Mouse (Mus musculus) hindbrain, embryonic 10.5 days (tissue): ENCODE data around the gene Xrn1. TPM values are rescaled to one million over a fixed set of nuclear protein-coding genes. Genes with fewer than 3 reads are reported as not detected.

Experiments used
- DNase-seq: peaks from one replicate; pipeline ENCODE4 v3.0.0-alpha.2; 2017; ENCODE audit warnings: low spot score
- H3K27ac ChIP-seq: fragments of 300-500 bp; sonication (generic); 2 replicates; pipeline ENCODE4 v1.5.1; 2016; ENCODE audit warnings: mild to moderate bottlenecking, moderate library complexity
- H3K27me3 ChIP-seq: fragments of 300-500 bp; sonication (generic); 2 replicates; pipeline ENCODE4 v1.6.1; 2016; ENCODE audit warnings: mild to moderate bottlenecking; ENCODE audit not compliant: poor library complexity, insufficient read depth, severe bottlenecking
- H3K36me3 ChIP-seq: fragments of 300-500 bp; sonication (generic); 2 replicates; pipeline ENCODE4 v1.6.1; 2016; ENCODE audit warnings: mild to moderate bottlenecking, moderate library complexity
- H3K4me1 ChIP-seq: fragments of 300-500 bp; sonication (generic); replicated peaks from 2 replicates; pipeline ENCODE4 v1.6.1; 2016; ENCODE audit warnings: mild to moderate bottlenecking
- H3K4me3 ChIP-seq: fragments of 300-500 bp; sonication (generic); 2 replicates; pipeline ENCODE4 v1.5.1; 2016; ENCODE audit warnings: mild to moderate bottlenecking, moderate library complexity
- H3K9me3 ChIP-seq: fragments of 300-500 bp; sonication (generic); 2 replicates; pipeline ENCODE4 v1.6.1; 2016; ENCODE audit warnings: mild to moderate bottlenecking, moderate library complexity
- WGBS: fragments of 180-500 bp; shearing (Covaris S2); methylation state at CpG from one replicate; pipeline ENCODE4 v1.1.7; 2016; 5-methylcytosine and 5-hydroxymethylcytosine counted together
- polyA plus RNA-seq: library from polyadenylated mRNA; unstranded; fragments of >200 nt; fragmentation: Nextera tagmentation; extraction: Ambion mirVana; gene quantifications from 2 replicates; pipeline ENCODE4 v1.2.1, GENCODE M21; 2016

Gene Xrn1
- polyA plus RNA-seq, 1 experiment from 2014 or later = 17.9 TPM

DNA sequence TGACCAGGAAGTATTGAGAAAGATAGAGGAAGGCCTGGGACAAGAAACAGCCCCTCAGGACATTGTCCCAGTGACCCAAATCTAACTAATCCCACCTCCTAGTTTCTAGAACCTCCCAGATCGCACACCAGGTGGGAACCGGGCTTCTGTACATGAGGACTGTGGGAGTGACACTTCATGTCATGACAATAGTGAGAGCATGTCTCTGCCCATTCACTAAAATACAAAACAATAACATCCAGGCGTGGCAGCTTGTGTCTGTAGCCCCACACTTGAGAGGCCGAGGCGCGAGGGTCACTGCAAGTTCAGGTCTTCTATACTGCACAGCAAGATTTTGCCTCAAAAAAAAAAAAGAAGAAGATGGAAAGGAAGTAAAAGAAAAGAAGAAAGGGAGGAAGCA is 25.3 kb downstream of the Xrn1 start:
- 81% methylated on average over 6 of the region's 6 CpGs for WGBS
- no peak overlapping the region for H3K27ac ChIP-seq
- no peaks in the 10 kb centered on the region for H3K4me1 ChIP-seq
- no peak overlapping the region for H3K4me3 ChIP-seq
- peaks cover 94% of the 10 kb centered on the region for H3K36me3 ChIP-seq
- no peaks in the 10 kb centered on the region for H3K9me3 ChIP-seq
- no peaks in the 10 kb centered on the region for H3K27me3 ChIP-seq
- DNase-seq = no peak

DNA sequence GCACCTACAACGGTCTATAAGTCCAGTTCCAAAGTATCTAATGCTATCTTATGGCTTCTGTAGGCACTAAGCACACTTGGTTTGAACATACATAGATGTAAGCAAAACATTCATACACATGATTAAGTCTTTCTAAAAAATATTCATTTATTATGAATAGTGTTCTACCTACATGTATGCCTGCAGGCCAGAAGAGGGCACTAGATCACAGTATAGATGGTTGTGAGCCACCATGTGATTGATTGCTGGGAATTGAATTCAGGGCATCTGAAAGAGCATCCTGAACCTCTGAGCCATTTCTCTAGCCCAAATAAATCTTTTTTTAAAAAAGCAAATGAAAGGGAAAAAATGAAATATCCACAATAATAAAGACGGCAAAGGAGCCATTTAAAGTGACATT is 37.7 kb downstream of the Xrn1 start:
- DNase-seq = no peak
- H3K4me3 ChIP-seq = no peak overlapping the region
- no peaks in the 10 kb centered on the region for H3K27me3 ChIP-seq
- H3K4me1 ChIP-seq = no peaks in the 10 kb centered on the region
- WGBS = 98% methylated on average over 2 of the region's 2 CpGs
- peaks cover 83% of the 10 kb centered on the region for H3K36me3 ChIP-seq
- no peak overlapping the region for H3K27ac ChIP-seq
- H3K9me3 ChIP-seq = no peaks in the 10 kb centered on the region

DNA sequence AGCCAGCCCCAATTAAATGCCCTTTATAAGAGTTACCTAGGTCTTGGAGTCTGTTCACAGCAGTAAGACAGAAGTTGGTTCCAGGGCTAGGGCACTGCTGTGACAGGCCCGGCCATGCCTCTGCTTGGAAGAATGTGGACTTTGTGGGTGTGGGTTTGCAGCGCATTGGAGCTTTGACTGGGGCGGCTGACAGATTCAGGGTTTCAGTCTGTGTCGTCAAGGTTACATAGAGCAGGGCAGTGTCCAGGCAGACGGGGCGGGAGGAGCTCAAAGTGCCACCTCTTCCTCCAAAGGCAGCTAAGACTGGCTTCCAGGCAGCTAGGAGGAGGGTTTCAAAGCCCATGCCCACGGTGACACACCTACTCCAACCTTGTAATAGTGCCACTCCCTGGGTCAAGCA is 49.9 kb downstream of the Xrn1 start:
- 91% methylated on average over 7 of the region's 7 CpGs for WGBS
- Histone ChIP-seq H3K36me3 (peaks cover 97% of the 10 kb centered on the region), H3K9me3 (no peaks in the 10 kb centered on the region), H3K4me1 (no peaks in the 10 kb centered on the region), H3K27ac (no peak overlapping the region), H3K4me3 (no peak overlapping the region), H3K27me3 (no peaks in the 10 kb centered on the region)
- DNase-seq = no peak

GRCm38 (mm10) chr9:96010664-96011063 is 56.1 kb downstream of the Xrn1 start:
- WGBS = 94% methylated on average over 7 of the region's 7 CpGs
- Histone ChIP-seq H3K4me1 (no peaks in the 10 kb centered on the region), H3K9me3 (no peaks in the 10 kb centered on the region), H3K4me3 (no peak overlapping the region), H3K27me3 (no peaks in the 10 kb centered on the region), H3K27ac (no peak overlapping the region), H3K36me3 (peaks cover 88% of the 10 kb centered on the region)
- no peak for DNase-seq

GRCm38 (mm10) chr9:96023921-96024320 is 69.4 kb downstream of the Xrn1 start:
- Histone ChIP-seq H3K36me3 (peaks cover 92% of the 10 kb centered on the region), H3K4me1 (no peaks in the 10 kb centered on the region), H3K4me3 (no peak overlapping the region), H3K27me3 (no peaks in the 10 kb centered on the region), H3K9me3 (no peaks in the 10 kb centered on the region), H3K27ac (no peak overlapping the region)
- DNase-seq = no peak
- WGBS = 94% methylated on average over 3 of the region's 3 CpGs

DNA sequence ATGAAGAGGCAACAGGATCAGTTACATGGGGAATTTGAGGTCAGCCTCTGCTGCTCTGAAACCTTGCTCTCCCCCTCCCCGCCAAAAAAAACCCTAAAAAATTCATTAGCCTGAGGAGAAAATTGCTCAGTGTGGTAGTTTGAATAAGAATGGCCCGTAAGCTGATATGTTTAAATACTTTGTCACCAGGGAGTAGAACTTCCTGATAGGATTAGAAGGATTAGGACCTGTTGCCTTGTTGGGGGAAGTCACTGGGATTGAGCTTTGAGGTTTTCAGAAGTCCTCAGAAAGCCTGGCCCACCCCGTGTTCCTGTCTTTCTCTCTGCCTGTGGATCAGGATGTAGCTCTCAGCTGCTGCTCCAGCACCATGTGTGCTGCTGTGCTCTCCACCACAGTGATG is 73.4 kb downstream of the Xrn1 start:
- DNase-seq = no peak
- Histone ChIP-seq H3K27ac (no peak overlapping the region), H3K4me3 (no peak overlapping the region), H3K36me3 (peaks cover 94% of the 10 kb centered on the region), H3K27me3 (no peaks in the 10 kb centered on the region), H3K4me1 (no peaks in the 10 kb centered on the region), H3K9me3 (no peaks in the 10 kb centered on the region)
- WGBS = 62% methylated on average over 3 of the region's 3 CpGs

- Histone ChIP-seq H3K9me3 (no peaks in the 10 kb centered on the region), H3K4me3 (no peak overlapping the region), H3K4me1 (no peaks in the 10 kb centered on the region), H3K27ac (no peak overlapping the region), H3K27me3 (no peaks in the 10 kb centered on the region), H3K36me3 (peaks cover 93% of the 10 kb centered on the region)
- DNase-seq = peak; percentile 25
- WGBS = 70% methylated on average over 1 of the region's 1 CpGs
These were observed 74.3 kb downstream of the Xrn1 start for GRCm38 (mm10) chr9:96028818-96029217.

DNA sequence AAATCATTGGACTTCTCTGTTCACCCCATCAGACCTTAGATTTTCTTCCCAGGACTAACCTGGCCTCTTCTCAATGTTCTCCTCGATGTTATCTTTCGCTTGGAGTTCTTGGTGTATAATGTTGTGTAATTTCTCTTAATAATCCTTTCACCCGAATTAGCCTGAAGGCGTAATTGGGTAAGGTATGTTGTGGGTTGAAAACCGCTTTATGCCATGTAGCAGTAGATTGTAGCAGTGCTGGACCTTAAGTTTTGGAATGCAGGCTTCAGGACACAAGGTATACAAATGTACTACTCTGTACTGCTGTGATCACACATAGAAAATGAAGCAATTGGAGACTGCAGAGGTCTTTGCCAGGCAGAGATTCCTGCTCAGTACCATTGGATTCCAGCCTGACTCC is 75.3 kb downstream of the Xrn1 start:
- no peak overlapping the region for H3K4me3 ChIP-seq
- WGBS = 96% methylated on average over 5 of the region's 5 CpGs
- H3K27me3 ChIP-seq = no peaks in the 10 kb centered on the region
- no peaks in the 10 kb centered on the region for H3K9me3 ChIP-seq
- H3K4me1 ChIP-seq = no peaks in the 10 kb centered on the region
- no peak for DNase-seq
- H3K36me3 ChIP-seq = peaks cover 95% of the 10 kb centered on the region
- no peak overlapping the region for H3K27ac ChIP-seq

DNA sequence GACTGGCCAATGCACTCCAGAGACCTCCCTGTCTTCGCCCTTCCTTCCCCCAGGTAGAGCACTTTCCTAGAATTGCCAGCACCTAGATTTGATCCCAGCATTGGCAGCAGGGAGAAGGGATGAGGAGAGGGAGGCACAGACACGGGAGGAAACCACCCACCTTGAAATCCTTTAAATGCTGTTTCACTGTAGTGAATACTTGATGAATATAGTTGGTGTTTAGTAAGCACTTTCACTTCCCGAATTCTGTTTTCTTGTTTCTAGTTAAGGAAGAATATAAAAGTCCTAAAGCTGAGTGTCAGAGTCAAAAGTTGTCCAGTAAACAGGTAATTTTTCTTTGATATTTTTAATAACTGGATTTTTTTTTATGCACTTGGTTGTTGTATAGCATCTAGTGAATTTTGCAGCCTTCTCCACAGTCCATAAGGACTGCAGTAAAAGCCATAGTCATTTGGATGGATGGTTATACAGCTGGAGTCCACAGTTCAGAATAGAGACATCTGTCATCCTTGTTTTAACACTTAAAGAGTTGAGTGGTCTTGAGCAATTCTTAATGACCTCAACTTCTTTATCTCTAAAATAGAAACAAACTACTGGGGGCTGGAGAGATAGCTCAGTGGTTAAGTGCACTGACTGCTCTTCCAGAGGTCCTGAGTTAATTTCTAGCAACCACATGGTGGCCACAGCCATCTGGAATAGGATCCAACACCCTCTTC is 81.0 kb downstream of the Xrn1 start:
- Histone ChIP-seq H3K27ac (no peak overlapping the region), H3K4me1 (no peaks in the 10 kb centered on the region), H3K9me3 (no peaks in the 10 kb centered on the region), H3K36me3 (peaks cover 95% of the 10 kb centered on the region), H3K4me3 (no peak overlapping the region), H3K27me3 (no peaks in the 10 kb centered on the region)
- DNase-seq = no peak
- 82% methylated on average over 3 of the region's 3 CpGs for WGBS

DNA sequence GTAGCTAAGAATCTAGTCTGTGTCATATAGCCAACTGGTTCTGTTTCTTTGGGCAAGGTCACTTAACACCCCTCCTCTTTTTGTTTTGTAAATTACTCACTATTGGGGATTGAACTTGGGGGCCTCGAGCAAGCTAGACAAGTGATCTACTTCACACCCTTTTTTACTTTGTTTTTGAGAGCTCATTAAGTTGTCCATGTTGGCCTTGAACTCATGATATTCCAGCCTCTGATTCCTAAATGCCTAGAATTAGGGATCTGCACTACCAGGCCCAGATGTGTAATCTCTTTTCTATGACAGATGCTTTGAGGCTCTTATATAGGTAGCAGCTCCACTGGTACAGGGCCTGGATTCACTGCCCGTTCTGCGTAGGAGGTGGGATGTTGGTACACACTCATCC is 89.7 kb downstream of the Xrn1 start:
- Histone ChIP-seq H3K36me3 (peaks cover 88% of the 10 kb centered on the region), H3K4me3 (no peak overlapping the region), H3K4me1 (no peaks in the 10 kb centered on the region), H3K27ac (no peak overlapping the region), H3K9me3 (no peaks in the 10 kb centered on the region), H3K27me3 (no peaks in the 10 kb centered on the region)
- DNase-seq = no peak
- 93% methylated on average over 3 of the region's 3 CpGs for WGBS

DNA sequence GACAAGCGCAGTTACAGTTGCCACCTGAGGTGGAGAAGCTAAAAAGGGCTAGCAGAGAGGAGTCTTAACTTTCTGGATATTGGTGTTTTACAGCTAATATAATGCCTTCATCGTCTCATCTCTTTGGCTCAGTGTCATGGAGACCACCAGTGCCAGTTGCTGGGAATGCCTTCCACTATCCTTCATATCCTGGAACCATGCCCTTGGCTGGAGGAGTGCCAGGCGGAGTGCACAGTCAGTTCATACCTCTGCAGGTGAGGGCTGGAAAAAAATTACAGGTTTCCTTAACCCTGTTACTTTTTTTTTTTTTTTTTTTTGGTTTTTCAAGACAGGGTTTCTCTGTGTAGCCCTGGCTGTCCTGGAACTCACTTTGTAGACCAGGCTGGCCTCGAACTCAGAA is 96.9 kb downstream of the Xrn1 start:
- DNase-seq = no peak
- Histone ChIP-seq H3K4me3 (no peak overlapping the region), H3K9me3 (no peaks in the 10 kb centered on the region), H3K4me1 (no peaks in the 10 kb centered on the region), H3K27ac (no peak overlapping the region), H3K27me3 (no peaks in the 10 kb centered on the region), H3K36me3 (peaks cover 96% of the 10 kb centered on the region)
- 94% methylated on average over 4 of the region's 4 CpGs for WGBS

DNA sequence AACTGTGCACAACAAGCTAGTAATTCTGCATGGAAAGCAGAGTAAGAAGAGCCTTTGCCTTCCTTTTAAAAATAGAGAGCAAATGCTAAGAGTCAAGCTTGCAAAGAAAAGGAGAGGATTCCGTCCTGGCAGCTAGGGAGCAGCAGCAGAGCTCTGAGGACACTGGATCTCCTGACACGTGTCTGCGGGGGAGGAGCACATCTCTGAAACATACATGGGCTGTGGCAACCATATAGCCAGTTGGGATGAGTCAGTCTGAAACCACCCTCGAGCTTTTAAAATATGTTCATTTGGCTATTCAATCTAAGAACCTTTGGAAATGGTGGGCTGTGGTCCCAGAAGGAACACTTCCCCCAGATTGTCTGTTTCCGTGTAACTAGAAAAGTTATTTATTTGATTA is 100.3 kb downstream of the Xrn1 start:
- Histone ChIP-seq H3K4me1 (no peaks in the 10 kb centered on the region), H3K4me3 (no peak overlapping the region), H3K27ac (no peak overlapping the region), H3K27me3 (no peaks in the 10 kb centered on the region), H3K36me3 (peaks cover 98% of the 10 kb centered on the region), H3K9me3 (no peaks in the 10 kb centered on the region)
- WGBS = 91% methylated on average over 5 of the region's 5 CpGs
- no peak for DNase-seq

- Histone ChIP-seq H3K36me3 (peaks cover 84% of the 10 kb centered on the region), H3K4me3 (no peak overlapping the region), H3K9me3 (no peaks in the 10 kb centered on the region), H3K27me3 (no peaks in the 10 kb centered on the region), H3K27ac (no peak overlapping the region), H3K4me1 (no peaks in the 10 kb centered on the region)
- DNase-seq = no peak
- WGBS = 90% methylated on average over 6 of the region's 6 CpGs
These were observed 102.1 kb downstream of the Xrn1 start for GRCm38 (mm10) chr9:96056417-96057223.
